Mouse (Mus musculus): ENCODE results near the gene Il19. TPM values are rescaled to one million over a fixed set of nuclear protein-coding genes. Genes with fewer than 3 reads are reported as not detected.

Il19 gene
- polyA plus RNA-seq, 1 experiment from 2014 or later = not detected

GRCm38 (mm10) chr1:130892446-130892845 is 47.5 kb downstream of the Il19 start:
- Histone ChIP-seq H3K36me3 (ENCODE audit: control insufficient read depth, insufficient read depth) (no peaks in the 10 kb centered on the region), H3K4me2 (ENCODE audit: low read depth, low read length) (no peak overlapping the region), H3K9me3 (replicated peaks; ENCODE audit: control insufficient read depth, low read length) (no peaks in the 10 kb centered on the region), H3K9ac (ENCODE audit: low read length) (no peak overlapping the region), H3K27ac (ENCODE audit: low read length) (no peak overlapping the region), H3K4me3 (ENCODE audit: low read length) (no peak overlapping the region), H3K27me3 (ENCODE audit: control insufficient read depth, insufficient read depth, low read length) (no peaks in the 10 kb centered on the region), H3K4me1 (ENCODE audit: control insufficient read depth, insufficient read depth, low read length) (no peaks in the 10 kb centered on the region)
- no peak for ATAC-seq (replicated peaks; ENCODE audit: extremely low read depth, insufficient read depth, low FRiP score)
- 58% methylated on average over 1 of the region's 1 CpGs for WGBS

GRCm38 (mm10) chr1:130887354-130887753 is 52.6 kb downstream of the Il19 start, which contains the start of gene Il24:
Gene Il24, minus strand, starts transcription at chr1:130887454.
- Histone ChIP-seq H3K4me2 (ENCODE audit: low read depth, low read length) (no peak within 1 kb of the TSS), H3K9ac (ENCODE audit: low read length) (no peak within 1 kb of the TSS), H3K36me3 (ENCODE audit: control insufficient read depth, insufficient read depth) (no peaks in the 10 kb centered on the region), H3K9me3 (replicated peaks; ENCODE audit: control insufficient read depth, low read length) (no peaks in the 10 kb centered on the region), H3K4me3 (ENCODE audit: low read length) (no peak within 1 kb of the TSS), H3K27ac (ENCODE audit: low read length) (no peak within 1 kb of the TSS), H3K27me3 (ENCODE audit: control insufficient read depth, insufficient read depth, low read length) (no peaks in the 10 kb centered on the region; the same call in none of the 2 replicates), H3K4me1 (ENCODE audit: control insufficient read depth, insufficient read depth, low read length) (no peaks in the 10 kb centered on the region)
- ATAC-seq (replicated peaks; ENCODE audit: extremely low read depth, insufficient read depth, low FRiP score) = no peak

- Histone ChIP-seq H3K9ac (ENCODE audit: low read length) (no peak overlapping the region), H3K4me2 (ENCODE audit: low read depth, low read length) (no peak overlapping the region), H3K4me1 (ENCODE audit: control insufficient read depth, insufficient read depth, low read length) (peaks cover 2% of the 10 kb centered on the region; the same call in 1 of the 2 replicates), H3K27ac (ENCODE audit: low read length) (no peak overlapping the region), H3K36me3 (ENCODE audit: control insufficient read depth, insufficient read depth) (no peaks in the 10 kb centered on the region), H3K9me3 (replicated peaks; ENCODE audit: control insufficient read depth, low read length) (no peaks in the 10 kb centered on the region), H3K27me3 (ENCODE audit: control insufficient read depth, insufficient read depth, low read length) (peaks cover 5% of the 10 kb centered on the region), H3K4me3 (ENCODE audit: low read length) (no peak overlapping the region)
- ATAC-seq (replicated peaks; ENCODE audit: extremely low read depth, insufficient read depth, low FRiP score) = no peak
- WGBS = 80% methylated on average over 4 of the region's 4 CpGs
Observed at GRCm38 (mm10) chr1:130883146-130883545, 56.8 kb downstream of the Il19 start.

Other genes starting within 250 kb of the Il19 start
- not detected in 2 replicates for gene Gm29427, start 224.3 kb downstream of the Il19 start, polyA plus RNA-seq (2015; fragmentation: Nextera tagmentation; extraction: Ambion mirVana)
- gene Yod1, start 222.8 kb downstream of the Il19 start, polyA plus RNA-seq (2015; fragmentation: Nextera tagmentation; extraction: Ambion mirVana) = 8.7 and 9.1 TPM in 2 replicates
- 7.4 and 7.8 TPM in 2 replicates for gene Pfkfb2, start 210.9 kb downstream of the Il19 start, polyA plus RNA-seq (2015; fragmentation: Nextera tagmentation; extraction: Ambion mirVana)
- 0.91 and 2.2 TPM in 2 replicates for gene AA986860, start 208.1 kb downstream of the Il19 start, polyA plus RNA-seq (2015; fragmentation: Nextera tagmentation; extraction: Ambion mirVana)
- 0.21 TPM in 1 of 2 replicates, not detected in the other for gene Fcamr, start 139.2 kb downstream of the Il19 start, polyA plus RNA-seq (2015; fragmentation: Nextera tagmentation; extraction: Ambion mirVana)
- 0.46 TPM in 1 of 2 replicates, not detected in the other for gene Pigr, start 113.4 kb downstream of the Il19 start, polyA plus RNA-seq (2015; fragmentation: Nextera tagmentation; extraction: Ambion mirVana)
- 0.71 and 1.3 TPM in 2 replicates for gene Fcmr, start 74.4 kb downstream of the Il19 start, polyA plus RNA-seq (2015; fragmentation: Nextera tagmentation; extraction: Ambion mirVana)
- gene Il24, start 52.7 kb downstream of the Il19 start, polyA plus RNA-seq (2015; fragmentation: Nextera tagmentation; extraction: Ambion mirVana) = not detected in 2 replicates
- gene Il20, start 28.7 kb downstream of the Il19 start, polyA plus RNA-seq (2015; fragmentation: Nextera tagmentation; extraction: Ambion mirVana) = not detected in 2 replicates
- gene Il10, start 79.7 kb upstream of the Il19 start, polyA plus RNA-seq (2015; fragmentation: Nextera tagmentation; extraction: Ambion mirVana) = 0.11 and 0.14 TPM in 2 replicates
- gene Mapkapk2, start 157.7 kb upstream of the Il19 start, polyA plus RNA-seq (2015; fragmentation: Nextera tagmentation; extraction: Ambion mirVana) = 61.4 and 66.8 TPM in 2 replicates
- 1.8 and 2.1 TPM in 2 replicates for gene Dyrk3, start 198.2 kb upstream of the Il19 start, polyA plus RNA-seq (2015; fragmentation: Nextera tagmentation; extraction: Ambion mirVana)
- gene Eif2d, start 213.1 kb upstream of the Il19 start, polyA plus RNA-seq (2015; fragmentation: Nextera tagmentation; extraction: Ambion mirVana) = 48.1 and 50.1 TPM in 2 replicates